Mouse (Mus musculus) embryonic facial prominence, embryonic 15.5 days (tissue): ENCODE measurements around the gene Saxo1. TPM values are rescaled to one million over a fixed set of nuclear protein-coding genes. Genes with fewer than 3 reads are reported as not detected.

Experiments
- ATAC-seq: fragments of 200-750 bp; cut with Nextera tagmentation; 2 replicates; pipeline ENCODE4 v1.8.0; 2017; ENCODE audit warnings: low read depth, moderate TSS enrichment; ENCODE audit not compliant: insufficient number of reproducible peaks, low FRiP score, low TSS enrichment
- H3K27ac ChIP-seq: fragments of 300-500 bp; sonication (generic); replicated peaks from 2 replicates; pipeline ENCODE4 v1.5.1; 2015; ENCODE audit warnings: mild to moderate bottlenecking, inconsistent platforms
- H3K27me3 ChIP-seq: fragments of 300-500 bp; sonication (generic); 2 replicates; pipeline ENCODE4 v1.6.1; 2015; ENCODE audit warnings: inconsistent platforms
- H3K36me3 ChIP-seq: fragments of 300-500 bp; sonication (generic); 2 replicates; pipeline ENCODE4 v1.6.1; 2015; ENCODE audit warnings: mild to moderate bottlenecking, inconsistent platforms
- H3K4me1 ChIP-seq: fragments of 300-500 bp; sonication (generic); 2 replicates; pipeline ENCODE4 v1.6.1; 2015; ENCODE audit warnings: inconsistent platforms
- H3K4me2 ChIP-seq: fragments of 300-500 bp; sonication (generic); replicated peaks from 2 replicates; pipeline ENCODE4 v1.6.1; 2015; ENCODE audit warnings: mild to moderate bottlenecking, inconsistent platforms
- H3K4me3 ChIP-seq: fragments of 300-500 bp; sonication (generic); replicated peaks from 2 replicates; pipeline ENCODE4 v1.5.1; 2015; ENCODE audit warnings: mild to moderate bottlenecking, inconsistent platforms
- H3K9ac ChIP-seq: fragments of 300-500 bp; sonication (generic); 2 replicates; pipeline ENCODE4 v1.6.1; 2015; ENCODE audit warnings: inconsistent platforms
- H3K9me3 ChIP-seq: fragments of 300-500 bp; sonication (generic); replicated peaks from 2 replicates; pipeline ENCODE4 v1.6.1; 2016; ENCODE audit warnings: inconsistent platforms
- WGBS: fragments of 180-500 bp; shearing (Covaris S2); methylation state at CpG from one replicate; pipeline ENCODE4 v1.1.7; 2015; 5-methylcytosine and 5-hydroxymethylcytosine counted together
- polyA plus RNA-seq: library from polyadenylated mRNA; unstranded; fragments of >200 nt; fragmentation: Nextera tagmentation; extraction: Ambion mirVana; gene quantifications from 2 replicates; pipeline ENCODE4 v1.2.1, GENCODE M21; 2015

The Saxo1 gene
- polyA plus RNA-seq, 1 experiment from 2014 or later = not detected

- Histone ChIP-seq H3K4me1 (peaks cover 18% of the 10 kb centered on the region), H3K4me2 (no peak overlapping the region), H3K36me3 (no peaks in the 10 kb centered on the region), H3K27ac (peak overlapping the region; percentile 36; the same call in 1 of the 2 replicates), H3K9me3 (no peaks in the 10 kb centered on the region), H3K4me3 (no peak overlapping the region), H3K27me3 (no peaks in the 10 kb centered on the region), H3K9ac (no peak overlapping the region)
- ATAC-seq = no peak
- WGBS = 36% methylated on average over 8 of the region's 8 CpGs
Observed at GRCm38 (mm10) chr4:86483686-86484085, 74.4 kb downstream of the Saxo1 start.

DNA sequence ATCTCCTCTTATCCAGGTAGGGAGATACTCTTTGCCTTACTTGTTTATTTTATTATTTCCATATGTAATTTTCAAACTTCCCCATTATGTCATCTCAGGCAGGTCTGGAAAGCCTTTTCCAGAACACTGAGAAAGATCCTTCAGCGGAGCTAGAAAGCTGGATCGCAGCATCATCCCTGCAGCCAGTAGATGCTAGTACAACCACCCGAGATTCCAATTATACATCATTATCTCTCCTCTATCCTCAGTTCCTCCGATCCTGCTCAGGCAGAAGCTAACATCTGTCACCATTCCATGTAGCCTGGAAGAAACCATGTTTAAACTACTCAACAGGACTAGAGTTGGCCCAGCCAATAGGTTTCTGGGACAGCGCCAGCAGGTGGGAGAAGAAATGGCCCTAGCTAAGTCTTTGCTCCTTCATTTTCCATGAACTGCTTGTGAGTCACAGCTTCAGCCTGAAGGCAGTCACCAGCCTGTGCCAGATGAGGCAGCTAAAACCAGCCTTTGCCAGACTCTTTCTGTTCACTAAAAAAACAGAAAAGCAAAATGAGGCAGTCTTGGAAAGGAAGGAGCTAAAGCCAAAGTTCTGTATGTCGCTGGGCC lies 75.0 kb downstream of the Saxo1 start:
- Histone ChIP-seq H3K9me3 (no peaks in the 10 kb centered on the region), H3K4me3 (no peak overlapping the region), H3K36me3 (no peaks in the 10 kb centered on the region), H3K4me1 (peaks cover 18% of the 10 kb centered on the region), H3K27ac (peak overlapping the region; percentile 36; the same call in 1 of the 2 replicates), H3K9ac (no peak overlapping the region), H3K4me2 (no peak overlapping the region), H3K27me3 (no peaks in the 10 kb centered on the region)
- no peak for ATAC-seq
- WGBS = 72% methylated on average over 6 of the region's 6 CpGs

GRCm38 (mm10) chr4:86480891-86481290 lies 77.2 kb downstream of the Saxo1 start:
- H3K4me1 ChIP-seq = peaks cover 18% of the 10 kb centered on the region
- no peak overlapping the region for H3K4me3 ChIP-seq
- H3K9ac ChIP-seq = no peak overlapping the region
- H3K27me3 ChIP-seq = no peaks in the 10 kb centered on the region
- WGBS = 73% methylated on average over 3 of the region's 3 CpGs
- no peak overlapping the region for H3K4me2 ChIP-seq
- no peak overlapping the region for H3K27ac ChIP-seq
- no peaks in the 10 kb centered on the region for H3K9me3 ChIP-seq
- ATAC-seq = no peak
- H3K36me3 ChIP-seq = no peaks in the 10 kb centered on the region

GRCm38 (mm10) chr4:86464808-86465207 lies 93.3 kb downstream of the Saxo1 start:
- H3K36me3 ChIP-seq = no peaks in the 10 kb centered on the region
- H3K4me3 ChIP-seq = no peak overlapping the region
- no peak overlapping the region for H3K9ac ChIP-seq
- ATAC-seq = no peak
- no peaks in the 10 kb centered on the region for H3K4me1 ChIP-seq
- H3K4me2 ChIP-seq = no peak overlapping the region
- no peaks in the 10 kb centered on the region for H3K27me3 ChIP-seq
- no peaks in the 10 kb centered on the region for H3K9me3 ChIP-seq
- H3K27ac ChIP-seq = no peak overlapping the region
- 36% methylated on average over 5 of the region's 5 CpGs for WGBS

DNA sequence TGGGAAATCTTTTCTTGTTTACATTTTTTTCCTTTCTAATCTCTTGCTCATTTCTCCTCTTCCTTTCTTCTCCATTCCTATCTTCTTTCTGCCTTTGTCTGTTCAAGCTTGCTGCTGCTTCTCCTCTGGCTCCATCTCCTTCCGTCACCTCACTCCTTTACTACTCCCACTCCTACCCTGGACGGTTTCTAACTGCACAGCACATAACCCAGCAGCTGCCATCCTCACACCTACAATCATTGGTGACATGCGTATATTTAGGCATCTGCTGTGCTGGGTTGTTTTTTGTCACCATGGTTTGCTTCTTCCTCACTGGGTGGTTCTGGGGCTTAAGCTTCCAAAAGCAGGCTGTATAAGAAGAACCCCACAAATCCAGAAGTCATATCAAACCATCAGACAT lies 107.7 kb downstream of the Saxo1 start:
- Histone ChIP-seq H3K27me3 (no peaks in the 10 kb centered on the region), H3K27ac (no peak overlapping the region), H3K4me2 (no peak overlapping the region), H3K4me1 (no peaks in the 10 kb centered on the region), H3K4me3 (no peak overlapping the region), H3K9ac (no peak overlapping the region), H3K36me3 (no peaks in the 10 kb centered on the region), H3K9me3 (no peaks in the 10 kb centered on the region)
- ATAC-seq = no peak
- 86% methylated on average over 3 of the region's 3 CpGs for WGBS

DNA sequence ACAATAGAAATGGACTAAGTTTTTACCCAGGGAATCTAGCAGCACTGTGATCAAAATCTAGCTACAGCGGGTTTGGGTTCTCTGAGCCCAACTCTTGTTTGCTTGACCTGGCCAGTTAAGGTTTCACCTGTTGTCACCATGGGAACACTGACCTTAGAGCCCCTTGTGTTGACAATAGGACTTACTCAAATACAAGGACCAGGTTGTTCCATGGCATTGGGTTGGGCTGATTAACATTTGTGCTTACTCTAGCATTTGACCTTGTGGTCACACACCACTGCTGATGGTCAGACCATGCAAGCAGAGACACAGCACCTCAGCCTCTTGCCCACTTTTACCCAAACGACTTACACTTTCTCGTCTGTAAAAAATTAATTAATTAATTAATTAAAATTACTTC lies 121.8 kb downstream of the Saxo1 start:
- Histone ChIP-seq H3K4me3 (no peak overlapping the region), H3K9ac (no peak overlapping the region), H3K27me3 (no peaks in the 10 kb centered on the region), H3K9me3 (no peaks in the 10 kb centered on the region), H3K36me3 (no peaks in the 10 kb centered on the region), H3K27ac (no peak overlapping the region), H3K4me1 (0 out of 2 replicates have a peak, but pooled peaks cover 8% of the 10 kb centered on the region), H3K4me2 (no peak overlapping the region)
- WGBS = 83% methylated on average over 3 of the region's 3 CpGs
- ATAC-seq = no peak

DNA sequence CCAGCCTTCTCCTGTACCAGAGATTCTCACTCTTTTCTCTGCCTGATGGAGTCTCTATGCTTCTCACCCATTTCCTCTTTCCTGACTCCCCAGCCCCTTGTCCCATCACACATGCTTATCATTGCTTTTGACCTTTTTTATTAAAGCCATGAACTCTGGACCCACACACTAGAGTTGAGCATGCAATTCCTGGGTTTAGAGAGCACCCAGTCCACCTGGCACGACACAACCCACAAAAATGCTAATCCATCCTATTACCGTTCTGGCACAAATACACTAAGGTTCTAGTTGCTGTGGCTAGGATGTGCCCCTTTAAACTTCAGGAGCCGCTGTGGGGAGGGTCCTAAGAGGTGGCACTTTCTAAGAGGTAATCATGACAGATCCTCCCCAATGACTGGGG lies 122.5 kb downstream of the Saxo1 start:
- ATAC-seq = no peak
- 89% methylated on average over 3 of the region's 3 CpGs for WGBS

DNA sequence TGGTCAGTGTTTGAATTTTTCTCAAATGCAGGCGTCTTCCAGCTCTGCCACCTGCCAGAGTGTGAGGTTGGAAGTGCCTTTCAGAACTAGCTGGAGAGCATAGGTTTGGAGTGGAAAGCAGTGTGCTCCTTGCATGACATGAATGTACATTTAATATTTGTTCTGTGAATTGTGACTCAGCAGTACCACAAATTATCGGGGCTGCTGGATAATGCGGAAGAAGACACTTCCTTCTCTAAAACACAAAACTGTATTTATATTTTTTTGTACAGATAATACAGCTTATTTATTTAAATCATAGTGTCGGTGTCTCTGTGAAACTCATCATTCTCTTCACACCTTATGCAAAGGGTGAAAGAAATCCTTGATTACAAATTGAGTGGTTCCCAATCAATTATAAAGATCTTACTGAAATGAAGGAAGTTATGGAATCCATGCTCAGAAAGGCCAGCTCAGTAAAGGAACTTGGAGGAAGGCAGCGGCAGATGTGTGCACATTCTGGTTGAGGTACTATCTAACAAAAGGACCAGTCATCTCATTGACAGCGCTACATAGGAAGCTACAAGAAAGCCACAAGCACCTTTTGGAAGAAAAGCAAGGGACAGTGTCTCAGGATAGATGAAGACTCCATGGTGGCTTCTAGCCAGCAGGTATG lies 129.9 kb downstream of the Saxo1 start:
- H3K27me3 ChIP-seq = no peaks in the 10 kb centered on the region
- 84% methylated on average over 6 of the region's 6 CpGs for WGBS
- no peaks in the 10 kb centered on the region for H3K4me1 ChIP-seq
- no peaks in the 10 kb centered on the region for H3K9me3 ChIP-seq
- ATAC-seq = no peak
- H3K9ac ChIP-seq = no peak overlapping the region
- no peak overlapping the region for H3K4me2 ChIP-seq
- H3K36me3 ChIP-seq = peaks cover 19% of the 10 kb centered on the region; the same call in 1 of the 2 replicates
- no peak overlapping the region for H3K27ac ChIP-seq
- no peak overlapping the region for H3K4me3 ChIP-seq

More for the DNA sequence above, 122.5 kb downstream of the Saxo1 start:
- H3K27ac ChIP-seq = no peak overlapping the region
- H3K9me3 ChIP-seq = no peaks in the 10 kb centered on the region
- H3K4me3 ChIP-seq = no peak overlapping the region
- 0 out of 2 replicates have a peak, but pooled peaks cover 8% of the 10 kb centered on the region for H3K4me1 ChIP-seq
- H3K9ac ChIP-seq = no peak overlapping the region
- no peaks in the 10 kb centered on the region for H3K36me3 ChIP-seq
- H3K4me2 ChIP-seq = no peak overlapping the region
- no peaks in the 10 kb centered on the region for H3K27me3 ChIP-seq

GRCm38 (mm10) chr4:86427312-86427711 lies 130.8 kb downstream of the Saxo1 start:
- Histone ChIP-seq H3K27ac (no peak overlapping the region), H3K36me3 (peaks cover 19% of the 10 kb centered on the region; the same call in 1 of the 2 replicates), H3K9me3 (no peaks in the 10 kb centered on the region), H3K4me2 (no peak overlapping the region), H3K4me1 (no peaks in the 10 kb centered on the region), H3K4me3 (no peak overlapping the region), H3K9ac (no peak overlapping the region), H3K27me3 (no peaks in the 10 kb centered on the region)
- no peak for ATAC-seq
- 66% methylated on average over 5 of the region's 5 CpGs for WGBS

DNA sequence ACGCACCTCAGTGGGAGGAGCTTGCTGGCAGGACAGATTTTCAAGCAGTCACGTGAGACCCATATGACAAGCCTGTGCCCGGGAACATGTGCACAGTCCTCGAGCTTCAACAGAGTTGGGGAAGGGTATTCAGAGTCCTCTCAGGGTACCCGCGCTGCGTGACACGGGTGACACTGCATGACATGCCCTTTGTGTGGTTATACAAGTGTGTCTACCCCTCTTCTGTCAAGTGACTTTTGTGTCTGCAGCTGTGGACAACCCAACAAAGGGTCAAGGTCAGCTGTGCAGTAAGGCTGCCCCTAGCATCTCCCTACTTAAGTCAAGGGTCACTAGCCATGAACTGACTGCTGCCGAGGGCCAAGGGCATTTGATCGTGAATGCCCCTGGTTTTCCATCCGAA lies 131.6 kb downstream of the Saxo1 start:
- ATAC-seq = no peak
- H3K27me3 ChIP-seq = no peaks in the 10 kb centered on the region
- H3K36me3 ChIP-seq = peaks cover 19% of the 10 kb centered on the region; the same call in 1 of the 2 replicates
- H3K9ac ChIP-seq = no peak overlapping the region
- H3K4me1 ChIP-seq = no peaks in the 10 kb centered on the region
- no peak overlapping the region for H3K4me3 ChIP-seq
- no peaks in the 10 kb centered on the region for H3K9me3 ChIP-seq
- 86% methylated on average over 11 of the region's 11 CpGs for WGBS
- H3K27ac ChIP-seq = no peak overlapping the region
- no peak overlapping the region for H3K4me2 ChIP-seq

GRCm38 (mm10) chr4:86425581-86425980 lies 132.5 kb downstream of the Saxo1 start:
- Histone ChIP-seq H3K4me3 (no peak overlapping the region), H3K9ac (no peak overlapping the region), H3K27me3 (no peaks in the 10 kb centered on the region), H3K9me3 (no peaks in the 10 kb centered on the region), H3K4me1 (no peaks in the 10 kb centered on the region), H3K36me3 (peaks cover 19% of the 10 kb centered on the region; the same call in 1 of the 2 replicates), H3K4me2 (no peak overlapping the region), H3K27ac (no peak overlapping the region)
- WGBS = 80% methylated on average over 7 of the region's 7 CpGs
- no peak for ATAC-seq

DNA sequence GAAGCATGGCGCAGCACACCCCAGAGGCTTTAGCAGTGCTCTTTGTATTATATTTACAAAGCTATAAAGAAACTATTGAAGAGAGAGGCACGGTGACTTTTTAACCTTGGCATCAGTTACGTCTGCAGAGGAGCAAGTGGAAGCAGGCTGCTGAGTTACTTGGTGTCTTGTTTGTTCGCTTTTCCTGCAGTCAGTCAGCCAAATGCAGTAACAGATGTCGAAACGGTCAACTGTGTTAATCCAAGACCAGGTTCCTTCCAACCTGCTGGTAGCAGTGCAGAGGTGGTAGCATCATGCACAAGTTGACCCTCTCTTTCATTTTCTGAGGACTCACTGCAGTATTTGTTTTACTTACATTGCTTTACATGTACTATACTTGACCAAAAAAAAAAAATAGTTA lies 135.5 kb downstream of the Saxo1 start:
- H3K4me2 ChIP-seq = no peak overlapping the region
- no peak overlapping the region for H3K27ac ChIP-seq
- H3K9ac ChIP-seq = no peak overlapping the region
- no peak overlapping the region for H3K4me3 ChIP-seq
- H3K36me3 ChIP-seq = peaks cover 22% of the 10 kb centered on the region; the same call in 1 of the 2 replicates
- H3K9me3 ChIP-seq = no peaks in the 10 kb centered on the region
- no peaks in the 10 kb centered on the region for H3K4me1 ChIP-seq
- WGBS = 64% methylated on average over 6 of the region's 6 CpGs
- H3K27me3 ChIP-seq = no peaks in the 10 kb centered on the region
- no peak for ATAC-seq
